Mouse (Mus musculus): ENCODE data around the gene Bub3. TPM values are rescaled to one million over a fixed set of nuclear protein-coding genes. Genes with fewer than 3 reads are reported as not detected.

Bub3 gene
- total RNA-seq, 2 experiments from 2014 or later = 59.4 to 66.3 TPM

GRCm38 (mm10) chr7:131582178-131582577, 22.2 kb downstream of the Bub3 start:
- no peak for TF ChIP-seq CTCF (conservative IDR thresholded peaks at IDR 0.05)
- no peak overlapping the region for H3K27ac ChIP-seq
- H3K4me3 ChIP-seq = no peak overlapping the region
- DNase-seq (ENCODE audit: low spot score in 2 of 2) = no peak

DNA sequence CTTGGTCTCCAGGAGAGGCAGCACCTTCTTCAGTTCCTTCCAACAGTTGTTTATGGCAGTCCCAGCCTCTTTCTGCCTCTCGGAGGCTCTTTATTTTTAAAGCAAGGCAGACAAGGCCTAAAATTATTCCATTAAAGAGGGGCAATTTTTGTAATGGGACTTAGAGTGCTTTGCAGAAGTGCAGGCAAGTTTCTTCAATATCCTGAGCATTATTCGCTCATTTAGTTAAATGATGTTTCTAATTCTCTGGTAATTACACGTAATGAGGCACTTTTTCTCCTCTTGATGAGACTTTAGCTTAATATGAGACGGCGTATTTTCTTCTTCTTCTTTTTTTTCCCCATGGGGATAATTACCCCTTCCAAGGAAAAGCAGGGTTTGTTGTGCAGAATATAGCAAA, 25.5 kb downstream of the Bub3 start:
- no peak for TF ChIP-seq CTCF (conservative IDR thresholded peaks at IDR 0.05)
- DNase-seq (ENCODE audit: low spot score in 2 of 2) = no peak
- Histone ChIP-seq H3K4me3 (no peak overlapping the region), H3K27ac (no peak overlapping the region)

DNA sequence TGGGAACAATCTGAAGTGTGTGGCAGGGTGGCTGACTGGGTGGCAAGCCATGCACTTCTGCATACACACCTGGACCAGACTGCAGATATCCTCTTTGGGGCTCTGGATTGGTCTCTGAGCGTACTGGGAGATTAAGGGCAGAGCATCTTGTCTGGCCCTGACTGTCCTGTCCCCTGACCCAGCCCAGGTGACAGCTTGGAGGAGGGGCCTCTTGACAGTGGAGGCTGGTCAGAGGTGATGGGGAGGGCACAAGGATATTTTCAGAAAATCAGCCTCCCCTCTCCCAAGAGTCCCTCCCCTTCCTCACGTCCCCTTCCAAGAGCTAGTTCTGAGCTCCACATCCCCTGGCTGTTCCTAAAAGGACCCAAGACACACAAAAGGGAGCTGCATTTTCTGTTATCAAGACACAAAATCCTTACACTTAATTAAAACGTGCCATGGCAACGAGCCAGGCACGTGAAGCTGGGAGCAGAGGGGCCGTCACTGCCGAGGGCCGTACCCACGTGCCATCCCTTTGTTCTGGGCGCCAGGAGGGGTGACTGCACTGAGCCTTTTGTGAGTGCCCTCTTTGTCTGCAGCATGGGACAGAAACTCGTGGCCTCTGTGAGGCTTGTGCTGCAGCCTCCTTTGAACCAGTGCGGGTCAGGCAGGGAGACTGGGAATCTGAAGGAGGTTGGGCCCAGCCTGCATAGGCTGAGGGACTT, 37.9 kb downstream of the Bub3 start:
- DNase-seq (ENCODE audit: low spot score in 2 of 2) = no peak
- H3K27ac ChIP-seq = no peak overlapping the region
- TF ChIP-seq CTCF (conservative IDR thresholded peaks at IDR 0.05) = no peak

DNA sequence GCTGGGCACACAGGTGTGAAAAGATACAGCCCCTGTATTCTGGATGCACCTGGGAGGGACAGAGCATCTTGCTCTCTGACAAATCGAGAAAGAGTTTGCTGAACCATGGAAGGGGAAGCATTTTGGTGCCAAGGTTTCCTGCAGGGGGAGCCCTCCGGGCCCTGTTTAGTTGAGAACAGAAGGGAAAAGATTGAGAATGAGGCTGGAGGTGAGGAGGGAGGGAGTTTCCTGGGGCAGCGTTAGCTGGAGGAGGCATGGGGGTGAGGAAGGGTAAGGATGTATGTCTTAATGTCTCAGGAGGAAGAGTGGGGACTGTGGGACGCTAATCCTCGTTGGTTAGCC, 38.4 kb downstream of the Bub3 start:
- Histone ChIP-seq H3K27ac (no peak overlapping the region), H3K4me3 (no peak overlapping the region)
- peak; percentile 19 to 67 for DNase-seq (ENCODE audit: low spot score in 2 of 2)
- TF ChIP-seq CTCF (conservative IDR thresholded peaks at IDR 0.05) = peak; percentile 80

More for the DNA sequence above, 37.9 kb downstream of the Bub3 start:
- H3K4me3 ChIP-seq = no peak overlapping the region

DNA sequence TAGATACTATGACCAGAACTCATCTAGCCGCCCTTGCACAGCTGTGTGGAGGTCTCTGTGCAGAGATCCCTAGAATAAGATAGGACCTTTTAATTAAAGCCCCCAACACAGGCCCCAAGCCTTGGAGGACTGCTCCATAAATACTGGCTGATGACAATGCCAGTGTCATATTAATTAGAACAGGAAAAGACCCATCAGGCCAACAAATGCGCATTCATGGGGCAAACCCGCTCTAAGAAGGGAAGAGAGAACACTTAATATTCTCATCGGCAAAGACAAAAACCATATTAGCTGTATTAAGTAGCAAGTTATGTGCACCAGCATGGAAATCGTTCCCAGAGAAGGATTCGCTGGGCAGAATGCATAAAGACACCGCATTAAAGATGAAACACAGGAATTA, 42.1 kb downstream of the Bub3 start:
- no peak for TF ChIP-seq CTCF (conservative IDR thresholded peaks at IDR 0.05)
- Histone ChIP-seq H3K4me3 (no peak overlapping the region), H3K27ac (no peak overlapping the region)
- no peak for DNase-seq (ENCODE audit: low spot score in 2 of 2)

GRCm38 (mm10) chr7:131603186-131603585, 43.2 kb downstream of the Bub3 start:
- TF ChIP-seq CTCF (conservative IDR thresholded peaks at IDR 0.05) = no peak

GRCm38 (mm10) chr7:131604946-131605345, 44.9 kb downstream of the Bub3 start:
- no peak overlapping the region for H3K4me3 ChIP-seq
- DNase-seq (ENCODE audit: low spot score in 2 of 2) = no peak

More at GRCm38 (mm10) chr7:131603186-131603585, 43.2 kb downstream of the Bub3 start:
- Histone ChIP-seq H3K4me3 (no peak overlapping the region), H3K27ac (no peak overlapping the region)
- DNase-seq (ENCODE audit: low spot score in 2 of 2) = no peak

DNA sequence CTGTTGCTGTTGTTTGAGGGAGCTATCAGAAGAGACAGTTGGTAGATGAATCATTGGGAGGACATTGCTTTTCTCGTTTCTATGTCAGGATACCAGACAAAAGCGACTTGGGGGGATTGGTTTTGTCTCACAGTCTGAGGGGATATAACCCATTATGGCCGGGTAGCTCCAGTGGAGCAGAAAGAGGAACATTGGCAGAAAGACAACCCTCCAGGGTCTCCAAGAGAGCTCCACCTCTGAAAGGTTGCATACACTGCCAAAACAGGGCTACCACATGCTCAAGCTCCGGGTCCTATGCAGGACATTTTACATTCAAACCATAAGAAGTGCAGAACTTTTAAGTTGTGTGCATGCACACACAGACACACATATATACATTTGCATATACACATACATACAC, 45.5 kb downstream of the Bub3 start:
- no peak for DNase-seq (ENCODE audit: low spot score in 2 of 2)
- no peak for TF ChIP-seq CTCF (conservative IDR thresholded peaks at IDR 0.05)
- Histone ChIP-seq H3K4me3 (no peak overlapping the region), H3K27ac (no peak overlapping the region)

More at GRCm38 (mm10) chr7:131604946-131605345, 44.9 kb downstream of the Bub3 start:
- no peak overlapping the region for H3K27ac ChIP-seq
- no peak for TF ChIP-seq CTCF (conservative IDR thresholded peaks at IDR 0.05)

DNA sequence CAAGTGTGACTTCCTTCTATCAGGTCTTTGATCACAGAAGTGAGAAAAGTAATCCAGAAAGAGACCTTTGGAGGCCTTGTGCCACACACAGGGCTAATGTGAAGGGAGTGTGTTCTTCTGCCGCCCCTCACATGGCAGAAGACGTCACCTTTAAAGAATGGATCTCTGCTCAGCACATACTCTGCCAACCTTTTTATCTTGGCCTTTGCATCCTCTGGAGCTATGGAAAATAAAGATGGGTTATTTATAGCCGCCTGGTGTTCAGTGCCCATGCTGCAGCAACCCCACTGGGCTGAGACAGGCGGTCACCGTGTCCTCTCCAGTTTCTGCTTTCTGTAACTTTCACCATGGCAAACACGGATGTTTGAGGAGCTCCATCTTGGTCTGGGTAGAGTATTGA, 48.0 kb downstream of the Bub3 start:
- TF ChIP-seq CTCF (conservative IDR thresholded peaks at IDR 0.05) = no peak
- no peak overlapping the region for H3K27ac ChIP-seq
- no peak for DNase-seq (ENCODE audit: low spot score in 2 of 2)
- no peak overlapping the region for H3K4me3 ChIP-seq

DNA sequence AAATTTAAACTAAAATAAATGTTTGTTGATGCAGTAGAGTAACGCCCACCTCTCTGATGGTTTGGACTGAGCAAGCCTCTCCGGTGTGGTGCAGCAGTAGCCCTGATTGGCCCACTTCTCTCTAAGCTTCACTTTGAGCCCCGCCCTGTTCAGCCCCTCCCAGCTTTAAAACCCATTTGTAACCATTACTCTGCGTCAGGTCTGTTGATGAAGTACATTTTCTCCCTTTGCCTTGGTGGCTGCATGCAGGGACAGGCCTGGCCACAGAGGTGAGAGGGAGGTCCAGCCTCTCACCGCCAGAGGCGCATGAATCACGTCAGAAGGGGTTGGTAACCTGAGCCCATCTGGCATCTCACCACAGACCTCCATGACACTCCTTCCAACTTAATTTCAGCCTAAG, 49.7 kb downstream of the Bub3 start:
- Histone ChIP-seq H3K4me3 (no peak overlapping the region), H3K27ac (no peak overlapping the region)
- no peak for TF ChIP-seq CTCF (conservative IDR thresholded peaks at IDR 0.05)
- no peak for DNase-seq (ENCODE audit: low spot score in 2 of 2)

Other genes starting within 250 kb of the Bub3 start
- gene Cuzd1, start 237.9 kb upstream of the Bub3 start, total RNA-seq (2021) = under 1 TPM in 1 of 2 experiments, not detected in 1; 0.15 TPM
- gene Fam24b, start 230.7 kb upstream of the Bub3 start, total RNA-seq (2021) = not detected
- gene Fam24a, start 226.4 kb upstream of the Bub3 start, total RNA-seq (2021) = not detected
- 10 to 100 TPM; 25.7 to 32.2 TPM for gene 2310057M21Rik, start 197.5 kb upstream of the Bub3 start, total RNA-seq (2021)
- 10 to 100 TPM; 50.1 to 57.4 TPM for gene Pstk, start 189.1 kb upstream of the Bub3 start, total RNA-seq (2021)
- 10 to 100 TPM; 52.3 to 55.6 TPM for gene Ikzf5, start 149.7 kb upstream of the Bub3 start, total RNA-seq (2021)
- 10 to 100 TPM; 83.9 to 92.3 TPM for gene Acadsb, start 149.6 kb upstream of the Bub3 start, total RNA-seq (2021)
- not detected for gene Hmx3, start 17.4 kb upstream of the Bub3 start, total RNA-seq (2021)
- not detected for gene Hmx2, start 11.4 kb upstream of the Bub3 start, total RNA-seq (2021)